Mouse (Mus musculus): Measurements from ENCODE around the gene Ripply3.

Gene Ripply3

GRCm38 (mm10) chr16:94360578-94361350 lies 32.5 kb downstream of the Ripply3 start:
- no peak for DNase-seq

- DNase-seq = no peak
Measured at GRCm38 (mm10) chr16:94362174-94362873, 34.1 kb downstream of the Ripply3 start.

- DNase-seq = no peak
Measured at GRCm38 (mm10) chr16:94363814-94364213, 35.6 kb downstream of the Ripply3 start.

- DNase-seq = no peak
Measured at GRCm38 (mm10) chr16:94365435-94365834, 37.2 kb downstream of the Ripply3 start.

GRCm38 (mm10) chr16:94369596-94370172 lies 41.5 kb downstream of the Ripply3 start:
- no peak for DNase-seq

GRCm38 (mm10) chr16:94370173-94370914 lies 42.1 kb downstream of the Ripply3 start, which contains the start of gene Ttc3:
Gene Ttc3 (plus strand): TSS chr16:94370618.
- DNase-seq = peak; percentile 91

GRCm38 (mm10) chr16:94370915-94371300 lies 42.7 kb downstream of the Ripply3 start:
- peak; percentile 82 for DNase-seq

GRCm38 (mm10) chr16:94371301-94371931 lies 43.2 kb downstream of the Ripply3 start, which contains the start of gene Pigp:
Gene Pigp (minus strand): TSS chr16:94371842.
- DNase-seq = peak; percentile 70

GRCm38 (mm10) chr16:94379386-94379785 lies 51.2 kb downstream of the Ripply3 start:
- DNase-seq = no peak

- DNase-seq = no peak
Measured at GRCm38 (mm10) chr16:94383277-94383676, 55.1 kb downstream of the Ripply3 start.
